Mouse (Mus musculus): Measurements from ENCODE around the gene Efna3. TPM values are rescaled to one million over a fixed set of nuclear protein-coding genes. Genes with fewer than 3 reads are reported as not detected.

Gene Efna3
- polyA plus RNA-seq, 1 experiment from 2014 or later: 107 TPM

DNA sequence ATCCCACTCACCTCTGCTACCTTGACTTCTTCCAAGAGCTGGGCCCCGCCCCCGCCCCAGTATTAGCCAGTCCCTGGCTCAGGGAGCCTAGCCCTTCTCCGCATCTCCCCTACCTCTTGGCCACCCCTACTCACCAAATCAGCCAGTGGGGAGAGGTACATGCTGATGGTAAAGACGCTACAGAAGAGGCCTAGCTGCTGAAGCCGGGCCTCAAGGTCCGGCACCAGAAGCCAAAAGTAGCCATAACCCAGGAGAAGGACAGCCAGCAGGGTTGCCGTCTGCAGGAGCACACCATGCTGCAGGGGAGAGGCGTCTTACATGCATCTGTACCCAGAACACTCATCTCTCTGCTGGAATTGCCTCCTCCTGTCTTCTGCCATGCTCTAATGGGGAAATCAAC is 53.8 kb downstream of the Efna3 start:
- no peak for ATAC-seq (ENCODE audit: low FRiP score)
- peaks cover 51% of the 10 kb centered on the region for H3K4me1 ChIP-seq
- no peaks in the 10 kb centered on the region for H3K9me3 ChIP-seq (replicated peaks)
- WGBS: 58% methylated on average over 8 of the region's 8 CpGs
- H3K9ac ChIP-seq (replicated peaks): 0 out of 2 replicates have a peak overlapping the region, but pooled peaks have one; percentile 61
- no peak overlapping the region for H3K4me3 ChIP-seq (replicated peaks)
- H3K27ac ChIP-seq (replicated peaks): peak overlapping the region; percentile 81; the same call in 1 of the 2 replicates
- H3K4me2 ChIP-seq: peak overlapping the region; percentile 70
- no peaks in the 10 kb centered on the region for H3K27me3 ChIP-seq (replicated peaks)
- H3K36me3 ChIP-seq: no peaks in the 10 kb centered on the region

DNA sequence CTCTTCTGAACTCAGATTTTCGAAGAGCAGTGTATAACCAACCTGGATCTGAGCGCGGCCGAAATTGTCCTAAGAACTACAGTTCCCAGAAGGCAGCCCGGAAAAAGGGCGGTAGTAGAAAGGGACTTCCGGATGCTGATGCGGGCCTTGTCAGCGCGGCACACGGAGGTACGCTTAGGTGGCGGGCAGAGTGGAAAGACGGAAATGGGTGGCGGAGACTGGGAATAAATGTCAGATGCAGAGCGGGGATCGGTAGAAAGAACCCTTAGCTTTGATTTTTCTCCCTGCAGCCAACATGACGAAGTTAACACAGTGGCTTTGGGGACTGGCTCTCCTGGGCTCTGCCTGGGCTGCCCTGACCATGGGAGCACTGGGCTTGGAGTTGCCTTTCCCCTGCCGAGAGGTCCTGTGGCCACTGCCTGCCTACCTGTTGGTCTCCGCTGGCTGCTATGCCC is 56.3 kb downstream of the Efna3 start:
- no peaks in the 10 kb centered on the region for H3K27me3 ChIP-seq (replicated peaks)
- H3K4me1 ChIP-seq: peaks cover 49% of the 10 kb centered on the region
- H3K9me3 ChIP-seq (replicated peaks): no peaks in the 10 kb centered on the region
- peak overlapping the region; percentile 95 for H3K4me2 ChIP-seq
- peak overlapping the region; percentile 65 for H3K4me3 ChIP-seq (replicated peaks)
- H3K27ac ChIP-seq (replicated peaks): peak overlapping the region; percentile 85
- peak overlapping the region; percentile 82 for H3K9ac ChIP-seq (replicated peaks)
- under 1% methylated on average over 20 of the region's 20 CpGs for WGBS
- H3K36me3 ChIP-seq: no peaks in the 10 kb centered on the region
- peak; percentile 90 for ATAC-seq (ENCODE audit: low FRiP score)

Other genes starting within 250 kb of the Efna3 start
- gene Rusc1, start 229.7 kb downstream of the Efna3 start, polyA plus RNA-seq (2015; fragmentation: Nextera tagmentation; extraction: Ambion mirVana): 93.2 and 114 TPM in 2 replicates
- not detected in 2 replicates for gene Gm43738, start 221.9 kb downstream of the Efna3 start, polyA plus RNA-seq (2015; fragmentation: Nextera tagmentation; extraction: Ambion mirVana)
- gene Fdps, start 221.0 kb downstream of the Efna3 start, polyA plus RNA-seq (2015; fragmentation: Nextera tagmentation; extraction: Ambion mirVana): 437 and 499 TPM in 2 replicates
- gene Pklr, start 186.8 kb downstream of the Efna3 start, polyA plus RNA-seq (2015; fragmentation: Nextera tagmentation; extraction: Ambion mirVana): 0.06 and 1.4 TPM in 2 replicates
- 44.8 and 59.3 TPM in 2 replicates for gene Hcn3, start 162.8 kb downstream of the Efna3 start, polyA plus RNA-seq (2015; fragmentation: Nextera tagmentation; extraction: Ambion mirVana)
- 20.2 and 22.5 TPM in 2 replicates for gene Clk2, start 158.2 kb downstream of the Efna3 start, polyA plus RNA-seq (2015; fragmentation: Nextera tagmentation; extraction: Ambion mirVana)
- 163 and 168 TPM in 2 replicates for gene Scamp3, start 145.5 kb downstream of the Efna3 start, polyA plus RNA-seq (2015; fragmentation: Nextera tagmentation; extraction: Ambion mirVana)
- gene Fam189b, start 139.8 kb downstream of the Efna3 start, polyA plus RNA-seq (2015; fragmentation: Nextera tagmentation; extraction: Ambion mirVana): 41.4 and 47.2 TPM in 2 replicates
- gene Gba, start 120.0 kb downstream of the Efna3 start, polyA plus RNA-seq (2015; fragmentation: Nextera tagmentation; extraction: Ambion mirVana): 45.5 and 47.9 TPM in 2 replicates
- 38.6 and 48.2 TPM in 2 replicates for gene Thbs3, start 107.8 kb downstream of the Efna3 start, polyA plus RNA-seq (2015; fragmentation: Nextera tagmentation; extraction: Ambion mirVana)
- gene Mtx1, start 95.9 kb downstream of the Efna3 start, polyA plus RNA-seq (2015; fragmentation: Nextera tagmentation; extraction: Ambion mirVana): 159 and 171 TPM in 2 replicates
- 0.56 and 0.79 TPM in 2 replicates for gene Muc1, start 93.9 kb downstream of the Efna3 start, polyA plus RNA-seq (2015; fragmentation: Nextera tagmentation; extraction: Ambion mirVana)
- 221 and 222 TPM in 2 replicates for gene Krtcap2, start 77.0 kb downstream of the Efna3 start, polyA plus RNA-seq (2015; fragmentation: Nextera tagmentation; extraction: Ambion mirVana)
- gene Trim46, start 76.7 kb downstream of the Efna3 start, polyA plus RNA-seq (2015; fragmentation: Nextera tagmentation; extraction: Ambion mirVana): 63.0 and 76.6 TPM in 2 replicates
- 85.0 and 95.8 TPM in 2 replicates for gene Dpm3, start 63.6 kb downstream of the Efna3 start, polyA plus RNA-seq (2015; fragmentation: Nextera tagmentation; extraction: Ambion mirVana)
- gene Slc50a1, start 52.4 kb downstream of the Efna3 start, polyA plus RNA-seq (2015; fragmentation: Nextera tagmentation; extraction: Ambion mirVana): 40.9 and 49.3 TPM in 2 replicates
- 9.7 and 16.5 TPM in 2 replicates for gene Efna1, start 41.8 kb downstream of the Efna3 start, polyA plus RNA-seq (2015; fragmentation: Nextera tagmentation; extraction: Ambion mirVana)
- gene Efna4, start 15.1 kb upstream of the Efna3 start, polyA plus RNA-seq (2015; fragmentation: Nextera tagmentation; extraction: Ambion mirVana): 3.0 and 5.9 TPM in 2 replicates
- 69.9 and 71.9 TPM in 2 replicates for gene Adam15, start 27.0 kb upstream of the Efna3 start, polyA plus RNA-seq (2015; fragmentation: Nextera tagmentation; extraction: Ambion mirVana)
- 0.18 and 0.26 TPM in 2 replicates for gene Dcst2, start 39.0 kb upstream of the Efna3 start, polyA plus RNA-seq (2015; fragmentation: Nextera tagmentation; extraction: Ambion mirVana)
- gene Dcst1, start 42.3 kb upstream of the Efna3 start, polyA plus RNA-seq (2015; fragmentation: Nextera tagmentation; extraction: Ambion mirVana): 0.86 and 1.2 TPM in 2 replicates
- 0.73 and 1.5 TPM in 2 replicates for gene Zbtb7b, start 71.8 kb upstream of the Efna3 start, polyA plus RNA-seq (2015; fragmentation: Nextera tagmentation; extraction: Ambion mirVana)
- gene Lenep, start 79.8 kb upstream of the Efna3 start, polyA plus RNA-seq (2015; fragmentation: Nextera tagmentation; extraction: Ambion mirVana): 0.18 and 2.1 TPM in 2 replicates
- 32.7 and 33.1 TPM in 2 replicates for gene Flad1, start 88.9 kb upstream of the Efna3 start, polyA plus RNA-seq (2015; fragmentation: Nextera tagmentation; extraction: Ambion mirVana)
- 79.3 and 153 TPM in 2 replicates for gene Cks1b, start 95.4 kb upstream of the Efna3 start, polyA plus RNA-seq (2015; fragmentation: Nextera tagmentation; extraction: Ambion mirVana)
- gene Shc1, start 95.5 kb upstream of the Efna3 start, polyA plus RNA-seq (2015; fragmentation: Nextera tagmentation; extraction: Ambion mirVana): 22.0 and 35.3 TPM in 2 replicates
- 38.8 and 41.1 TPM in 2 replicates for gene Pygo2, start 107.2 kb upstream of the Efna3 start, polyA plus RNA-seq (2015; fragmentation: Nextera tagmentation; extraction: Ambion mirVana)
- 16.1 and 23.2 TPM in 2 replicates for gene Pbxip1, start 113.7 kb upstream of the Efna3 start, polyA plus RNA-seq (2015; fragmentation: Nextera tagmentation; extraction: Ambion mirVana)
- gene Pmvk, start 131.6 kb upstream of the Efna3 start, polyA plus RNA-seq (2015; fragmentation: Nextera tagmentation; extraction: Ambion mirVana): 123 and 142 TPM in 2 replicates
- gene Kcnn3, start 197.2 kb upstream of the Efna3 start, polyA plus RNA-seq (2015; fragmentation: Nextera tagmentation; extraction: Ambion mirVana): 8.5 and 12.1 TPM in 2 replicates